Mouse (Mus musculus): ENCODE results near the gene Iqsec1. TPM values are rescaled to one million over a fixed set of nuclear protein-coding genes. Genes with fewer than 3 reads are reported as not detected.

Gene Iqsec1
- polyA plus RNA-seq, 1 experiment, result 124 TPM

- no peaks in the 10 kb centered on the region for H3K4me1 ChIP-seq (replicated peaks; ENCODE audit: control insufficient read depth, insufficient read depth, low read length)
- WGBS, result 57% methylated on average over 15 of the region's 15 CpGs
- no peaks in the 10 kb centered on the region for H3K27me3 ChIP-seq (ENCODE audit: control insufficient read depth, insufficient read depth, low read length)
- H3K36me3 ChIP-seq (ENCODE audit: control insufficient read depth, insufficient read depth, low read length), result no peaks in the 10 kb centered on the region
- DNase-seq, result no peak
- TF ChIP-seq CTCF (IDR thresholded peaks at IDR 0.05; ENCODE audit: borderline replicate concordance, control insufficient read depth, extremely low read depth, insufficient read depth, low read length, poor library complexity) (no peak), POLR2A (IDR thresholded peaks at IDR 0.05; ENCODE audit: control insufficient read depth, extremely low read depth, insufficient read depth, low read length, poor library complexity) (no peak)
- no peak overlapping the region for H3K4me3 ChIP-seq (ENCODE audit: control insufficient read depth, insufficient read depth, low read length)
- no peak overlapping the region for H3K27ac ChIP-seq (ENCODE audit: control insufficient read depth, insufficient read depth, low read length)
Measured at GRCm38 (mm10) chr6:91000819-91001525, 12.5 kb upstream of the Iqsec1 start.

- no peaks in the 10 kb centered on the region for H3K36me3 ChIP-seq (ENCODE audit: control insufficient read depth, insufficient read depth, low read length)
- H3K27me3 ChIP-seq (ENCODE audit: control insufficient read depth, insufficient read depth, low read length), result no peaks in the 10 kb centered on the region
- TF ChIP-seq CTCF (IDR thresholded peaks at IDR 0.05; ENCODE audit: borderline replicate concordance, control insufficient read depth, extremely low read depth, insufficient read depth, low read length, poor library complexity) (no peak), POLR2A (IDR thresholded peaks at IDR 0.05; ENCODE audit: control insufficient read depth, extremely low read depth, insufficient read depth, low read length, poor library complexity) (no peak)
- no peak for DNase-seq
- 95% methylated on average over 4 of the region's 4 CpGs for WGBS
- no peak overlapping the region for H3K27ac ChIP-seq (ENCODE audit: control insufficient read depth, insufficient read depth, low read length)
- H3K4me3 ChIP-seq (ENCODE audit: control insufficient read depth, insufficient read depth, low read length), result no peak overlapping the region
- H3K4me1 ChIP-seq (replicated peaks; ENCODE audit: control insufficient read depth, insufficient read depth, low read length), result no peaks in the 10 kb centered on the region
Measured at GRCm38 (mm10) chr6:90999176-90999575, 10.7 kb upstream of the Iqsec1 start.

- Histone ChIP-seq H3K4me1 (replicated peaks; ENCODE audit: control insufficient read depth, insufficient read depth, low read length) (no peaks in the 10 kb centered on the region), H3K4me3 (ENCODE audit: control insufficient read depth, insufficient read depth, low read length) (no peak overlapping the region), H3K27me3 (ENCODE audit: control insufficient read depth, insufficient read depth, low read length) (no peaks in the 10 kb centered on the region), H3K36me3 (ENCODE audit: control insufficient read depth, insufficient read depth, low read length) (no peaks in the 10 kb centered on the region), H3K27ac (ENCODE audit: control insufficient read depth, insufficient read depth, low read length) (no peak overlapping the region)
- TF ChIP-seq POLR2A (IDR thresholded peaks at IDR 0.05; ENCODE audit: control insufficient read depth, extremely low read depth, insufficient read depth, low read length, poor library complexity) (no peak), CTCF (IDR thresholded peaks at IDR 0.05; ENCODE audit: borderline replicate concordance, control insufficient read depth, extremely low read depth, insufficient read depth, low read length, poor library complexity) (no peak)
- WGBS, result 90% methylated on average over 3 of the region's 3 CpGs
- DNase-seq, result no peak
Measured at GRCm38 (mm10) chr6:90997025-90997424, 8.5 kb upstream of the Iqsec1 start.

GRCm38 (mm10) chr6:90996181-90996580, 7.7 kb upstream of the Iqsec1 start:
- 92% methylated on average over 2 of the region's 2 CpGs for WGBS
- Histone ChIP-seq H3K27me3 (ENCODE audit: control insufficient read depth, insufficient read depth, low read length) (no peaks in the 10 kb centered on the region), H3K36me3 (ENCODE audit: control insufficient read depth, insufficient read depth, low read length) (no peaks in the 10 kb centered on the region), H3K27ac (ENCODE audit: control insufficient read depth, insufficient read depth, low read length) (no peak overlapping the region), H3K4me3 (ENCODE audit: control insufficient read depth, insufficient read depth, low read length) (no peak overlapping the region), H3K4me1 (replicated peaks; ENCODE audit: control insufficient read depth, insufficient read depth, low read length) (no peaks in the 10 kb centered on the region)
- no peak for DNase-seq
- TF ChIP-seq CTCF (IDR thresholded peaks at IDR 0.05; ENCODE audit: borderline replicate concordance, control insufficient read depth, extremely low read depth, insufficient read depth, low read length, poor library complexity), result no peak
- TF ChIP-seq POLR2A (IDR thresholded peaks at IDR 0.05; ENCODE audit: control insufficient read depth, extremely low read depth, insufficient read depth, low read length, poor library complexity), result no peak

GRCm38 (mm10) chr6:90988299-90988625, 223 bp downstream of the Iqsec1 start:
- Histone ChIP-seq H3K4me3 (ENCODE audit: control insufficient read depth, insufficient read depth, low read length) (peak overlapping the region; percentile 31), H3K4me1 (replicated peaks; ENCODE audit: control insufficient read depth, insufficient read depth, low read length) (peaks cover 15% of the 10 kb centered on the region), H3K27me3 (ENCODE audit: control insufficient read depth, insufficient read depth, low read length) (peaks cover 12% of the 10 kb centered on the region), H3K27ac (ENCODE audit: control insufficient read depth, insufficient read depth, low read length) (no peak overlapping the region), H3K36me3 (ENCODE audit: control insufficient read depth, insufficient read depth, low read length) (no peaks in the 10 kb centered on the region)
- no peak for TF ChIP-seq CTCF (IDR thresholded peaks at IDR 0.05; ENCODE audit: borderline replicate concordance, control insufficient read depth, extremely low read depth, insufficient read depth, low read length, poor library complexity)
- no peak for TF ChIP-seq POLR2A (IDR thresholded peaks at IDR 0.05; ENCODE audit: control insufficient read depth, extremely low read depth, insufficient read depth, low read length, poor library complexity)
- WGBS, result 4% methylated on average over 59 of the region's 59 CpGs
- DNase-seq, result no peak

GRCm38 (mm10) chr6:90987561-90988298, 755 bp downstream of the Iqsec1 start:
- Histone ChIP-seq H3K4me3 (ENCODE audit: control insufficient read depth, insufficient read depth, low read length) (peak overlapping the region; percentile 31), H3K36me3 (ENCODE audit: control insufficient read depth, insufficient read depth, low read length) (no peaks in the 10 kb centered on the region), H3K27me3 (ENCODE audit: control insufficient read depth, insufficient read depth, low read length) (peaks cover 12% of the 10 kb centered on the region), H3K4me1 (replicated peaks; ENCODE audit: control insufficient read depth, insufficient read depth, low read length) (peaks cover 15% of the 10 kb centered on the region), H3K27ac (ENCODE audit: control insufficient read depth, insufficient read depth, low read length) (no peak overlapping the region)
- TF ChIP-seq CTCF (IDR thresholded peaks at IDR 0.05; ENCODE audit: borderline replicate concordance, control insufficient read depth, extremely low read depth, insufficient read depth, low read length, poor library complexity) (no peak), POLR2A (IDR thresholded peaks at IDR 0.05; ENCODE audit: control insufficient read depth, extremely low read depth, insufficient read depth, low read length, poor library complexity) (no peak)
- peak; percentile 16 for DNase-seq
- 2% methylated on average over 76 of the region's 76 CpGs for WGBS
